Mouse (Mus musculus) forelimb bud, embryonic 11.5 days (tissue): ENCODE data around the gene 9530003J23Rik.
A peak's percentile ranks its signal among the peaks of the same experiment; 100 is the strongest.
"Not testable (repeated sequence)": the region's sequence is repeated elsewhere in the genome, so short reads cannot be mapped to it uniquely, and the experiment has no call there.

Source experiments
- DNase-seq: peaks from one replicate; pipeline ENCODE4 v3.0.0-alpha.2; 2012; ENCODE audit warnings: low read depth, low spot score

9530003J23Rik gene

GRCm38 (mm10) chr10:117225094-117225493, 13.4 kb downstream of the 9530003J23Rik start:
- no peak for DNase-seq

GRCm38 (mm10) chr10:117224102-117224990, 14.2 kb downstream of the 9530003J23Rik start, which contains the start of gene Yeats4:
TSS of gene Yeats4 (minus strand) at chr10:117224507.
- DNase-seq, result peak; percentile 92

DNA sequence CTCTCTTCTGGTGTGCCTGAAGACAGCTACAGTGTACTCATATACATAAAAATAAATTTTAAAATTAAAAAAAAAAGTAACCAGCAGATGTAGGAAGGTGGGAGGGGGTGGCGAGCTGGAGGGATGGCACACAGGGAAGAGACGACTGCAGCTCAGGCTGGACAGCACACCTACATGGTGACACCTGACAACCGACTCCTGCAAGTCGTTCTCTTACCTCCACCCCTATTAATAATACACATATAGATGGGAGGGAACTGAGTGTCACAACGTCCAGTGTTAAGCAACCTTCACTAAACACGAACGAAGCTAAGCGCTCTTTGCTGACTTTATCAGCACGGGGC, 14.8 kb downstream of the 9530003J23Rik start:
- no peak for DNase-seq

- DNase-seq, result no peak
These were observed 15.7 kb downstream of the 9530003J23Rik start for GRCm38 (mm10) chr10:117222821-117223220.

DNA sequence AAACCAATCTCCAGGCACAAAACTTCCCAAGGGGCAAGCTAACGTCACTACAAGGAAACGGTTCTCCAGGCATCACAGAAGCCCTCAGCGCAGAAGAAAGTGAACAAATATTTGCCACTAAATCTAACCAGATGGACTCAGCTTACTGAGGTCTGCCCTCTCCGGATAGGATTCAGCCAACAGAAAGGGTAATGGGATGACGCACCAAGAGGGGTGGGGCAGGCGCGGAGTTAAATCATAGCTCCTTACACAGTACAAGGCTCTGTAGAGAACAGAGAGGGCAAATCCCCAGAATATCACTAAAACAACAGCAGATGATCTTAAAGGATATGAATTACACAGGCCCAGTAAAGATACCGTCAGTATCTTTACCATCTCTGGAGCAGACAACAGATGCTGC, 20.2 kb downstream of the 9530003J23Rik start:
- no peak for DNase-seq

GRCm38 (mm10) chr10:117217246-117217840, 21.2 kb downstream of the 9530003J23Rik start:
- no peak for DNase-seq

GRCm38 (mm10) chr10:117216793-117217192, 21.7 kb downstream of the 9530003J23Rik start:
- DNase-seq, result peak; percentile 49

DNA sequence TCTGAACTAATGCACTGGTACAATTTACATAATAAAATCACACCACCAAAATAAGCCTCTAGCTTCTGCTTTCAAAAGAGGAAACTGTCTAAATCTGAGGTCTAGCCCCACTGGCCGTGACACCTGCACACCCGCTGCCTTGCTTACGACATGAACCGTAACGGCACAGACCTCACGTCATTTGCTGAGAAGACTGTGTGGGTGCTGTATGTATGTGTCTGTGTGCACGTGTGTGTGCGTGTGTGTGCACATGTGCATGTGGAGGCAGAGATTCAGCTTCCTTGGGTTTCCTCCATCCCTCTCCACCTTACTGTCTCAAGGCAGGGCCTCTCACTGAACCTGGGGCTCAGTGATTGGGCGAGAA, 22.4 kb downstream of the 9530003J23Rik start:
- DNase-seq, result no peak

- no peak for DNase-seq
These were observed 22.9 kb downstream of the 9530003J23Rik start for GRCm38 (mm10) chr10:117215409-117216131.

GRCm38 (mm10) chr10:117211023-117211422, 27.5 kb downstream of the 9530003J23Rik start:
- DNase-seq, result no peak

GRCm38 (mm10) chr10:117209469-117209938, 29.0 kb downstream of the 9530003J23Rik start:
- DNase-seq, result peak; percentile 77

- not testable (repeated sequence) for DNase-seq
These were observed 29.7 kb downstream of the 9530003J23Rik start for GRCm38 (mm10) chr10:117208787-117209186.

GRCm38 (mm10) chr10:117208221-117208620, 30.3 kb downstream of the 9530003J23Rik start:
- no peak for DNase-seq

DNA sequence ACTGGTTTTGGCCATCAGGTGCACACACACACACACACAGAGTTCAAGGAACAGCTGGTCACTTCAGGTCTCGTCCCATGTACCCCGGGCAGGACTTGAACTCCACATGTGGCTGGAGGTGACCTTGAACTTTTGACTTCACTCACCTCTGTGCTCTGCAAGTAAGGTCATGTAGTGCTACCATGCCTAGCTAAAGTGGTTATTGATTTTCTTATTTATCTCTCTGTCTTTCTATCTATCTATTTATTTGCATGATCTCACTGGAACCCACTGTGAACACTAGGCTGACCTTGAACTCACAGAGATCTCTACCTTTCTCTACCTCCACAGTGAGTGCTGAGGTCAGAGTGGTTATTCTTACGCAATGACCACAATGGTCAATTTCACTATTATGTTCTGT, 32.4 kb downstream of the 9530003J23Rik start:
- no peak for DNase-seq

GRCm38 (mm10) chr10:117203558-117203981, 34.9 kb downstream of the 9530003J23Rik start:
- DNase-seq, result peak; percentile 20

DNA sequence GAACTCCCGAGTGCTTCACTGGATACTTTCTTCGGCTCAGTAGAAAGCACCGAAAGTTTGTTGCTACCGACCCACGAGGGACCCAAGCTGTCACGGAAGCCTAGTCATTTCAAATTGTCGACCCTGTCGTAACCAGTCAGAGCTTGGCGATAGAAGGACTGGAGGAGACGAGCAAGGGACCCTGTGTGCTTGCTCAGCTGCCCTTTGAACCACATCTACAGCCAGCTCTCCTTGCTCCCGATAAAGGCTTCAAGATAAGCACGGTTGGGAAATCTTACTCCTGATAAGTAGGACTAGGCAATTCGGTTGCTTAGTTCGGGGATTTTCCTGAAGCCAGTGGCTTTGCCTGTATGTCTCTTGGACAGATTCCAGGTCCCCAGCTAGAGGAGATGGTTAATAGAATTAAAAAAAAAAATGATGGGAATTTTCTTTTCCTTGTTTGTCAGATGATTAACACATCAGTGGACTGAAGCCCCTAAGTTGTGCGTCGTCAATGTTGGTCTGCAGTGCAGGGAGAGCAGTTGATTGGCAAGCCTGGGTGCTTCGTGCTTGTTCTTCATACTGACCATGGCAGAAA, 35.4 kb downstream of the 9530003J23Rik start:
- DNase-seq, result no peak

GRCm38 (mm10) chr10:117199701-117200100, 38.8 kb downstream of the 9530003J23Rik start:
- DNase-seq, result peak; percentile 23

DNA sequence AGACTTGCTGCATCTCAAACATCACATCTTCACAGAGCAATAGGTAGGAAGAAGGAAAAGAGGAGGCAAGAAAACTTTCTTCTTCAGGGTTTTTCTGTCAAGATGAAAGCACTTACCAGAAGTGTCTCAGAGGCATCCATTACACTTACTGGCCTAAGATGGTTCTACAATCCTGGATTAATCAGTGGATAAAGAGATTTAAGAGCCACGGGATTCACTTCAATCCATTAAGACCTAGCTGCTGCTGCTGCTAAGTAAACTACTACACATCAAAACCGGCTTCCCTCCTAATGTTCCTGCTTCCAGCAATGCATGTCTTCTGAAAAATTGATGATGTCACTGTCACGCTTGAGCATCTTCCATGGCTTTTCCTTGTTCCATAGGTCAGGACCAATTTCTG, 41.8 kb downstream of the 9530003J23Rik start:
- DNase-seq, result no peak

DNA sequence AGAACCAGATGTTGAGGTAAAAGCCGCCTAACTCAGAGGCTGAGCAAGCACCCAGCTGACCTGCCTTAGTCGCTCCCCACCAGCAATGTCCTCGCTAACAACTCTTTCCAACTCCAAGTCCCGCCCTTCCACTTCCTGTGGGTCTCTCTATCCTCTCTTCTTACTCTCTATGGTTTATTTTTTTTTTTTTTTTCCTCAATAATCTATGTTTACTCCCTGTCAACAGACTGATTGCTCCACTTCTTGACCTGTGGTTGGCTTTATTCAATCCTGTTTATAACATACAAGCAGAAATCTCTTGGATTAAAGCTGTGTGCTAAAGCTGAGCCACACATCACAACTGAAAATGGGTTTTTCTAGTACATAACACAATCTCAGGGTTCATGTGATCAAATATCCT, 42.8 kb downstream of the 9530003J23Rik start:
- no peak for DNase-seq

DNA sequence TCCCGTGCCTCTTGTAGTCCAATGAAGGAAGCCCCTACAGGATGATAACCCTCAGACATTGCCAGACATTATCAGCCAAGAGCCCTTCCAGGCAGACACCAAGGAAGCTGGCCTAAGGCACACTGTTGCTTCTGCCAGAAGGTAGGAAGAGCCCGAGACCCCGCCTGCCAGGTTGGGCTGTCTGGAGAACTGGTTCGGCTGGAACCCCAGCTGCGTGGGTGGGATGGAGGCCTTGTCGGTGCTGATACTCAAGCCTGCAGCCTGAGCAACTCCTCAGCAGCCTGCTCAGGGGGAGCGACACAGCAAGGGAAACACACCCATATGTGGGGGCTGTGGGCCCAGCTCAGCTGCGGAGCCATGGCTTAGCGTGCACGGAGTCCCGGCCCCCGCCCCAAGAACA, 43.5 kb downstream of the 9530003J23Rik start:
- no peak for DNase-seq

DNA sequence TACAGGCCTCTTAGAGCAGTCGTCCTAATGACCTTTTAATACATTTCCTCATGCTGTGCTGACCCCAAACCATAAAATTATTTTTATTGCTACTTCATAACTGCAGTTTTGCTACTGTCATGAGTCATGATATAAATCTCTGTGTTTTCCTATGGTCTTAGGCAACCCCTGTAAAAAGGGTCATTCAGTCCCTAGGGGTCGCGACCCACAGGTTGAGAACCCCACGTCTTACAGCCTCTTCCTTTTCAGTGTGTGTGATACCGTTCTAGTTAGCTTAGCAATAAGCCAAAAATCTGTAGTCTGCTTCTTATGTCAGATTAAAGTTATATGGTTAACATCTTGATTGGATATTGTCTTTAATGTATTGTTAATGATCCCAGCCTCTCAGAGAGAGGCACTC, 45.1 kb downstream of the 9530003J23Rik start:
- no peak for DNase-seq
